Mouse (Mus musculus): ENCODE measurements around the gene Hba-x. TPM values are rescaled to one million over a fixed set of nuclear protein-coding genes. Genes with fewer than 3 reads are reported as not detected.
"Not testable (repeated sequence)": the region's sequence is repeated elsewhere in the genome, so short reads cannot be mapped to it uniquely, and the experiment has no call there.

Gene Hba-x
- polyA plus RNA-seq, 1 experiment from 2014 or later: 12,458 TPM

DNA sequence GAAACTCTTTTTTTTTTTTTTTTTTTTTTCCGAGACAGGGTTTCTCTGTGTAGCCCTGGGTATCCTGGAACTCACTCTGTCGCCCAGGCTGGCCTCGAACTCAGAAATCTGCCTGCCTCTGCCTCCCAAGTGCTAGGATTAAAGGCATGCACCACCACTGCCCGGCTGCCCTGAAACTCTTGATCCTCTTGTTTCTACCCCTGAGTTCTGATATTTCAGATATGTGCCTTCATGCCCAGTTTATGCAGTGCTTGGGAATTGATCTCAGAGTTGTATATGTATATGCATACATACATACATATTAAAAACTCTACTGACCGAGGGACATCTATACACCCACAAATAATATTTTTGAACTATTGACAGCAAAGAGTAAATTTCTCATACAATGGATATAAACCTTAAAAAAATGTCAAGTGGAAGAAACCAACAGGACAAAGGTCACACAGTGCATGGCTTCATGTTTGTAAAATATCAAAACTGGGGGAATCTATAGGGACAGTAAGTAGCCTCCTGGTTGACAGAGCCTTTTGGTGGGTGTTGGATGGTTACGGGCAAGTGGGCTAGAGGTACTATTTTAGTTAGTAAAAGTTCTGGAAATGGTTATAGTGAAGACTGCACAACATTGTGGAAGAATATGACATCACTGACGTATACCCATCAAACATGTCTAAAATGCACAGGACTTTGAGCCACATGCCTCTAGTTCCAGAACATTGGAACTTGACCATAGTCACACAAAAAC is 9.0 kb downstream of the Hba-x start:
- Histone ChIP-seq H3K4me1 (ENCODE audit: control insufficient read depth, insufficient read depth, low read length) (no peaks in the 10 kb centered on the region), H3K27me3 (ENCODE audit: control insufficient read depth, insufficient read depth, low read length) (peaks cover 18% of the 10 kb centered on the region), H3K9me3 (replicated peaks; ENCODE audit: control insufficient read depth, low read length) (no peaks in the 10 kb centered on the region), H3K36me3 (ENCODE audit: control insufficient read depth, insufficient read depth, low read length) (no peaks in the 10 kb centered on the region), H3K4me2 (no peak overlapping the region; the same call in 1 of the 2 replicates), H3K9ac (ENCODE audit: low read depth, low read length) (no peak overlapping the region), H3K4me3 (ENCODE audit: low read depth, low read length) (no peak overlapping the region), H3K27ac (ENCODE audit: low read depth, low read length) (peak overlapping the region; percentile 10; the same call in 1 of the 2 replicates)
- 68% methylated on average over 7 of the region's 7 CpGs for WGBS (ENCODE audit: insufficient replicate concordance)
- ATAC-seq (replicated peaks; ENCODE audit: insufficient number of reproducible peaks, low FRiP score, low TSS enrichment): peak; percentile 39; the same call in 1 of the 2 replicates

- H3K27ac ChIP-seq (ENCODE audit: low read depth, low read length): 0 out of 2 replicates have a peak overlapping the region, but pooled peaks have one; percentile 10
- not testable (repeated sequence) for H3K4me1 ChIP-seq (ENCODE audit: control insufficient read depth, insufficient read depth, low read length); H3K36me3 ChIP-seq (ENCODE audit: control insufficient read depth, insufficient read depth, low read length); ATAC-seq (replicated peaks; ENCODE audit: insufficient number of reproducible peaks, low FRiP score, low TSS enrichment); H3K4me3 ChIP-seq (ENCODE audit: low read depth, low read length); H3K9ac ChIP-seq (ENCODE audit: low read depth, low read length); H3K9me3 ChIP-seq (replicated peaks; ENCODE audit: control insufficient read depth, low read length); H3K4me2 ChIP-seq
- H3K27me3 ChIP-seq (ENCODE audit: control insufficient read depth, insufficient read depth, low read length): peaks cover 18% of the 10 kb centered on the region
Observed at GRCm38 (mm10) chr11:32285887-32286286, 9.7 kb downstream of the Hba-x start.

DNA sequence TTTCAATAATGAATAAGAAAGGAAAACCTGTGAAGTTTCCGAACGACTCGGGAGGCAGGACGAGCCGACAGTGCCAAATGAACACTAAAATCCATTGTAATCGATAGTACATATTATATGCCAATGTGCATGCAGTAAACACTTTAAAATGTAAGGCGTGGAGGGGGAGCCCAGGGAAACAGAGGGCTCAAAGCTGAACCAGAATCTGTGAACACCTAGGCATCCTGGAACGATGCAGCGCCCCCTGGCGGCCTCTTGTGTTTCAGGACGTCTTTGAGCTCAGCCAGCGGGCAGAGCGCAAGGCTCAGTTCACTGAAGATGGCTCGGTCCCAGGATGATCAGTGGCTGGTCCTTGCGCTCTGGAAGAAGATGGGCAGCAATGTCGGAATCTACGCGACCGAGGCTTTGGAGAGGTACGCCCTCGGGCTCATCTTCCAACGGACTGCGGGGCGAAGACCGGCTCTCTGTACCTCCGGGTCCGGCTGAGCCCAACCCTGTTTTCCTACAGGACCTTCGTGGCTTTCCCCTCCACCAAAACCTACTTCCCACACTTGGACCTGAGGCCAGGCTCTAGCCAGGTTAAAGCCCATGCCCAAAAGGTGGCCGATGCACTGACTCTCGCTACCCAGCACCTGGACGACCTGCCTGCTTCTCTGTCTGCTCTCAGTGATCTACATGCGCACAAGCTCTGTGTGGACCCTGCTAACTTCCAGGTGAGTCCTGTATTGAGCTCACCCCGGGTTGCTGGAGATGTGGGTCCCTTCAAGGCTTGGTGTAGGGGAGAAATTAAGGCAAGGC is 10.7 kb downstream of the Hba-x start, which contains the start of gene Hbq1b:
Hbq1b (plus strand) TSS at position 271 of the 798 bp plus-strand sequence.
- H3K9me3 ChIP-seq (replicated peaks; ENCODE audit: control insufficient read depth, low read length); H3K4me1 ChIP-seq (ENCODE audit: control insufficient read depth, insufficient read depth, low read length); H3K36me3 ChIP-seq (ENCODE audit: control insufficient read depth, insufficient read depth, low read length): not testable (repeated sequence)
- 17% methylated on average over 30 of the region's 33 CpGs for WGBS (ENCODE audit: insufficient replicate concordance)
- Histone ChIP-seq H3K27ac (ENCODE audit: low read depth, low read length) (peak within 1 kb of the TSS; percentile 54; the same call in 1 of the 2 replicates), H3K4me3 (ENCODE audit: low read depth, low read length) (peak within 1 kb of the TSS; percentile 39), H3K4me2 (peak within 1 kb of the TSS; percentile 52), H3K27me3 (ENCODE audit: control insufficient read depth, insufficient read depth, low read length) (peaks cover 15% of the 10 kb centered on the region), H3K9ac (ENCODE audit: low read depth, low read length) (peak within 1 kb of the TSS; percentile 59)
- peak; percentile 32; the same call in 1 of the 2 replicates for ATAC-seq (replicated peaks; ENCODE audit: insufficient number of reproducible peaks, low FRiP score, low TSS enrichment)

- Histone ChIP-seq H3K4me2 (peak overlapping the region; percentile 52), H3K9me3 (replicated peaks; ENCODE audit: control insufficient read depth, low read length) (no peaks in the 10 kb centered on the region), H3K36me3 (ENCODE audit: control insufficient read depth, insufficient read depth, low read length) (no peaks in the 10 kb centered on the region), H3K27me3 (ENCODE audit: control insufficient read depth, insufficient read depth, low read length) (peaks cover 15% of the 10 kb centered on the region), H3K9ac (ENCODE audit: low read depth, low read length) (peak overlapping the region; percentile 59), H3K4me1 (ENCODE audit: control insufficient read depth, insufficient read depth, low read length) (no peaks in the 10 kb centered on the region), H3K27ac (ENCODE audit: low read depth, low read length) (peak overlapping the region; percentile 54; the same call in 1 of the 2 replicates), H3K4me3 (ENCODE audit: low read depth, low read length) (peak overlapping the region; percentile 39)
- WGBS (ENCODE audit: insufficient replicate concordance): 53% methylated on average over 9 of the region's 9 CpGs
- ATAC-seq (replicated peaks; ENCODE audit: insufficient number of reproducible peaks, low FRiP score, low TSS enrichment): no peak
Observed at GRCm38 (mm10) chr11:32287493-32287825, 11.3 kb downstream of the Hba-x start.

- not testable (repeated sequence) for ATAC-seq (replicated peaks; ENCODE audit: insufficient number of reproducible peaks, low FRiP score, low TSS enrichment); H3K36me3 ChIP-seq (ENCODE audit: control insufficient read depth, insufficient read depth, low read length); H3K9ac ChIP-seq (ENCODE audit: low read depth, low read length); H3K27ac ChIP-seq (ENCODE audit: low read depth, low read length); H3K4me1 ChIP-seq (ENCODE audit: control insufficient read depth, insufficient read depth, low read length); H3K9me3 ChIP-seq (replicated peaks; ENCODE audit: control insufficient read depth, low read length); H3K27me3 ChIP-seq (ENCODE audit: control insufficient read depth, insufficient read depth, low read length); H3K4me3 ChIP-seq (ENCODE audit: low read depth, low read length)
- 69% methylated on average over 4 of the region's 4 CpGs for WGBS (ENCODE audit: insufficient replicate concordance)
- H3K4me2 ChIP-seq: 0 out of 2 replicates have a peak overlapping the region, but pooled peaks have one; percentile 16
Observed at GRCm38 (mm10) chr11:32292819-32293218, 16.6 kb downstream of the Hba-x start.

DNA sequence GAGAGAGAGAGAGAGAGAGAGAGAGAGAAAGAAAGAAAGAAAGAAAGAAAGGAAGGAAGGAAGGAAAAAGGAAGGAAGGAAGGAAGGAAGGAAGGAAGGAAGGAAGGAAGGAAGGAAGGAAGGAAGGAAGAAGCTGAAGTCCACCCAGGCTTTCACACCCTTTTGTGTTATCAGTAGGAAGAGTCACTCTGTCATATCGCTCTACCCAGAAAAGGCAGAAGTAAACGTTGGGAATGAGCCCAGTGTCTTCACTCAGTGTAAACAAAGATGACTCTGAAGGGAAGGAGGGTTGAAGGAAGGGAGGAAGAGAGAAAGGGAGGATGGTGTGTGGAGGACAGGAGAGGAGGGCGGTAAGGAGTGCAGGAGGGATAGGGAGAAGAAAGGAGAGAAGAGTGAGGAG is 17.3 kb downstream of the Hba-x start:
- Histone ChIP-seq H3K27ac (ENCODE audit: low read depth, low read length) (peak overlapping the region; percentile 66), H3K9ac (ENCODE audit: low read depth, low read length) (0 out of 2 replicates have a peak overlapping the region, but pooled peaks have one; percentile 1), H3K4me2 (peak overlapping the region; percentile 24; the same call in 1 of the 2 replicates)
- not testable (repeated sequence) for ATAC-seq (replicated peaks; ENCODE audit: insufficient number of reproducible peaks, low FRiP score, low TSS enrichment); H3K4me3 ChIP-seq (ENCODE audit: low read depth, low read length); H3K36me3 ChIP-seq (ENCODE audit: control insufficient read depth, insufficient read depth, low read length); H3K4me1 ChIP-seq (ENCODE audit: control insufficient read depth, insufficient read depth, low read length); H3K9me3 ChIP-seq (replicated peaks; ENCODE audit: control insufficient read depth, low read length); H3K27me3 ChIP-seq (ENCODE audit: control insufficient read depth, insufficient read depth, low read length)
- 54% methylated on average over 3 of the region's 3 CpGs for WGBS (ENCODE audit: insufficient replicate concordance)

GRCm38 (mm10) chr11:32296203-32296602 is 20.0 kb downstream of the Hba-x start, which contains the start of gene Hba-a2:
Gene Hba-a2 (plus strand): TSS chr11:32296489.
- Histone ChIP-seq H3K9ac (ENCODE audit: low read depth, low read length) (0 out of 2 replicates have a peak within 1 kb of the TSS, but pooled peaks have one; percentile 22), H3K27ac (ENCODE audit: low read depth, low read length) (peak within 1 kb of the TSS; percentile 46; the same call in 1 of the 2 replicates), H3K4me2 (peak within 1 kb of the TSS; percentile 49)
- H3K9me3 ChIP-seq (replicated peaks; ENCODE audit: control insufficient read depth, low read length); H3K36me3 ChIP-seq (ENCODE audit: control insufficient read depth, insufficient read depth, low read length); H3K4me3 ChIP-seq (ENCODE audit: low read depth, low read length); H3K4me1 ChIP-seq (ENCODE audit: control insufficient read depth, insufficient read depth, low read length); H3K27me3 ChIP-seq (ENCODE audit: control insufficient read depth, insufficient read depth, low read length): not testable (repeated sequence)
- WGBS (ENCODE audit: insufficient replicate concordance): no CpG with 5 or more reads among the region's 4 CpGs
- ATAC-seq (replicated peaks; ENCODE audit: insufficient number of reproducible peaks, low FRiP score, low TSS enrichment): peak; percentile 82

- not testable (repeated sequence) for ATAC-seq (replicated peaks; ENCODE audit: insufficient number of reproducible peaks, low FRiP score, low TSS enrichment); H3K9ac ChIP-seq (ENCODE audit: low read depth, low read length); H3K36me3 ChIP-seq (ENCODE audit: control insufficient read depth, insufficient read depth, low read length); H3K4me1 ChIP-seq (ENCODE audit: control insufficient read depth, insufficient read depth, low read length); H3K4me2 ChIP-seq; H3K27ac ChIP-seq (ENCODE audit: low read depth, low read length); H3K9me3 ChIP-seq (replicated peaks; ENCODE audit: control insufficient read depth, low read length); H3K4me3 ChIP-seq (ENCODE audit: low read depth, low read length)
- 26% methylated on average over 2 of the region's 2 CpGs for WGBS (ENCODE audit: insufficient replicate concordance)
- H3K27me3 ChIP-seq (ENCODE audit: control insufficient read depth, insufficient read depth, low read length): peaks cover 11% of the 10 kb centered on the region
Observed at GRCm38 (mm10) chr11:32297417-32297816, 21.2 kb downstream of the Hba-x start.

Data from heart, embryonic 11.5 days (tissue).